Mouse (Mus musculus): ENCODE measurements around the gene Ephb1. TPM values are rescaled to one million over a fixed set of nuclear protein-coding genes. Genes with fewer than 3 reads are reported as not detected.

Ephb1 gene
- polyA plus RNA-seq, 1 experiment = 0.11 TPM

DNA sequence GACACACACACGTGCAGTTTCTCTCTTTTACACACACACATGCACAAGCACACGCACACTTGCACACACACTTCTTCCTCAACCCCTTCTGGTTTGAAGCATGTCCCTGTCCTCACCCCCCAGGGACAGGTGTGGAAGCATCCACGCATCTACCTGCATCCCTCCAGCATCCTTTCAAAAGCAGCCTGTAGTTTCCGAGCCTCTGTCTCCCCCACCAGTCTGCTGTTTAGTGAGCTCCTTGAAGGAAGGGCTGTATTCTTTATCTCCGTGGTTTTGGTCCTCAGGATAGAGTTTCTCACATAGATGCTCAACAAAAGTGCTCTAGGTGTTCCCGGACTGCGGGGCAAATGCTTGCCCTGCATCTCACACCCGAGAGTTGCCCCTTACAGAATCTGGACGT lies 9.4 kb downstream of the Ephb1 start:
- no peaks in the 10 kb centered on the region for H3K36me3 ChIP-seq (replicated peaks; ENCODE audit: low read length)
- H3K4me1 ChIP-seq = 0 out of 2 replicates have a peak, but pooled peaks cover 3% of the 10 kb centered on the region
- H3K9me3 ChIP-seq = no peaks in the 10 kb centered on the region
- H3K27me3 ChIP-seq (replicated peaks) = peaks cover 11% of the 10 kb centered on the region
- TF ChIP-seq GATA1 (IDR thresholded peaks at IDR 0.05; ENCODE audit: borderline replicate concordance, low read length) = no peak
- no peak for TF ChIP-seq FLI1 (IDR thresholded peaks at IDR 0.05; ENCODE audit: low read length)
- no peak overlapping the region for H3K4me3 ChIP-seq (replicated peaks)

DNA sequence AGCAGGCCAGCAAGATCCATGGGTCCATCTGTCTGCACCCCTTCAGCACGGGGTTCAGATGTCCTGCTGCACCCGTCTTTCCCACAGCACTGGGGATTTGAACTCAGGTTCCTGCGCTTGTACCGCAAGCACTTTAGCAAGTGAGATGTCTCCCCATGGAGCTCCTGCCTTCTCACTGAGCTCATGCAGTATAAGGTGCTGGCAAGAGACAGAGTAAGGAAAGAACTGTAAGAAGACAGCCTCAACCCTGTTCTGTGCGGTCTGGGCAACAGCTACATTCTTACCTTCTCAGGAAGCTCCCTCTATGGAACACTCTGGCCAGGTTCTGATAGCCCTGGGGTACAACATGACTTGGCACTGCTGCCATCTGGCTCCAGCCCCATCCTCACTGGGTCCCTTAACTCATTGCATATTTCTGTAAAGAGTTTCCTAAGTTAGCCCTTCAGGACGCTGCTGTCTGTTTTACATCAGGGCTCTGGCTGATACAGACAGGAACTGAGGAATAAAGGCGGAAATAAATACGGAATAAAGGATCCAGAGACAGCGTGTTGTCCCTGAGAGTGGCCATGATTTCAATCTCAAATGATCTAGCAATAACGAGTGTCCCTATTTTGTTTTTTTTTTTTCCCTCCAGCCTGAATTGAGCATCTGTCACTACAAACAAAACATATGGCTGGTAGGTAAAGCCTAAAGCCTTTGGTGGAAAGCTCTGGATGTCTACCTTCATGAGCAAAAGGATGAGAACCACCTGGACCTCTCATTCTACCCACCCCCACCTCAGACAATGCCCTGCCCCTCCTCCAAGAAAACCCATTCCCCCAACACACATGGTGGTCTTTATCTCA lies 10.2 kb downstream of the Ephb1 start:
- Histone ChIP-seq H3K27me3 (replicated peaks) (peaks cover 9% of the 10 kb centered on the region), H3K4me1 (0 out of 2 replicates have a peak, but pooled peaks cover 3% of the 10 kb centered on the region), H3K36me3 (replicated peaks; ENCODE audit: low read length) (no peaks in the 10 kb centered on the region), H3K4me3 (replicated peaks) (no peak overlapping the region), H3K9me3 (no peaks in the 10 kb centered on the region)
- TF ChIP-seq GATA1 (IDR thresholded peaks at IDR 0.05; ENCODE audit: borderline replicate concordance, low read length) (no peak), FLI1 (IDR thresholded peaks at IDR 0.05; ENCODE audit: low read length) (no peak)

DNA sequence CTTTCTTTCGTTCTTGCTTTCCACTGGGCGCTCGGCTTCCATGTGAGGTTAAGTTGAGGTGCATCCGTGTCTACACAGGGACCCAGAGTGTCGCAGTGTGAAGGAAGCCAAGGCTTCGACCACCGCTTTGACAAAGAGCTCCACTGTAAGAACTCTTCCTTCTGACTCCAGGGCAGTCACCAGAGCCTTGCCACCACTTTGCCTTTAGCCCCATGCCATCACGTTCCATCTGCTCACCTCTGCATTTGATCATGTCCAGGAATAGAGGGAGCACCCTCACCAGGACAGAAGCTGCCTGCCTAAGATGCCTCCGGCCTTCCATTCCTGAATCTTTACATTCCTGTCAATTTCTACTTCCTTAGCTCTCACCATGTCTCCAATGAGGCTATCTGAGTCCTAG lies 11.4 kb downstream of the Ephb1 start:
- no peak overlapping the region for H3K4me3 ChIP-seq (replicated peaks)
- TF ChIP-seq FLI1 (IDR thresholded peaks at IDR 0.05; ENCODE audit: low read length) (no peak), GATA1 (IDR thresholded peaks at IDR 0.05; ENCODE audit: borderline replicate concordance, low read length) (no peak)
- no peaks in the 10 kb centered on the region for H3K9me3 ChIP-seq

DNA sequence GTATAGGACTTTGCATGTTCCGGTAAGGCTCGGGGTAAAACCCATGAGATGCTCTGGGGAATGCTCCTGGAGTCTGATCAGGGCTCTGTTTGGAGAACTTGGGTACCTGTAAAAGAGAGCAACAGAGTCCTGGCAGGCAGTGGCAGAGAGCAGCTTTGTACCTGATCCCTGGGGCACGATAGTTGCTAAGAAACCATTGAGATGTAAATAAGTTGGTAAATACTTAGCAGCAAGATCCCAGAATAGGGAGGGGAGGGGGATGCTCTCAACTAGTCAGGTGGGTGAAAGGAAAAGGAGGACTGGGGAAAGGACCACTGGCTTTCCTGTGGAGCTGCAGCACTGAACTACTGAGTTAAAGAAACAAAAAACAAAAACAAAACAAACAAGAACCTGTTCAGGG lies 12.5 kb downstream of the Ephb1 start:
- H3K4me3 ChIP-seq (replicated peaks) = no peak overlapping the region
- no peaks in the 10 kb centered on the region for H3K9me3 ChIP-seq
- no peaks in the 10 kb centered on the region for H3K36me3 ChIP-seq (replicated peaks; ENCODE audit: low read length)
- H3K27me3 ChIP-seq (replicated peaks) = peaks cover 2% of the 10 kb centered on the region
- no peak for TF ChIP-seq FLI1 (IDR thresholded peaks at IDR 0.05; ENCODE audit: low read length)
- no peak for TF ChIP-seq GATA1 (IDR thresholded peaks at IDR 0.05; ENCODE audit: borderline replicate concordance, low read length)
- 0 out of 2 replicates have a peak, but pooled peaks cover 3% of the 10 kb centered on the region for H3K4me1 ChIP-seq

More for the DNA sequence above, 11.4 kb downstream of the Ephb1 start:
- peaks cover 2% of the 10 kb centered on the region for H3K27me3 ChIP-seq (replicated peaks)
- H3K4me1 ChIP-seq = 0 out of 2 replicates have a peak, but pooled peaks cover 3% of the 10 kb centered on the region
- no peaks in the 10 kb centered on the region for H3K36me3 ChIP-seq (replicated peaks; ENCODE audit: low read length)

DNA sequence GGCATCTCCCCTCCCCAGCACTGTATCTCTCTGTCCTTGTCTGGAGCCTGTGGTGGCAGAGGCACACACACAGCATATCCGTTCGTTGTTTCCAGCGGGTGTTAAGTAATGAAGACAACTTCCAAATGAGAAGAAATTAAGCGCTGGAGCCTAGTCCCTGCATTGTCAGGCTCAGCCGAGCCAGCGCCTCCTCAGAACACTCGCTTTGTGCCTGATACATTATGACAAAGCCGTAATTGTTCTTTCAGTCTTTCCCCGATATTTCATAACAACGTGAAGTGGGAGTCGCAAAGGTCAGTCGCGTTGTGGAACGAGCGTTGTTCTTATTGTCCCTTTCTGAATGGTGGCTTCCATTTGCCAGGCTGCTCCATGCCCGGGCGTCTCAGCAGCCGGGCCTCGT lies 13.7 kb downstream of the Ephb1 start:
- Histone ChIP-seq H3K4me3 (replicated peaks) (no peak overlapping the region), H3K9me3 (no peaks in the 10 kb centered on the region)
- TF ChIP-seq GATA1 (IDR thresholded peaks at IDR 0.05; ENCODE audit: borderline replicate concordance, low read length) = no peak
- TF ChIP-seq FLI1 (IDR thresholded peaks at IDR 0.05; ENCODE audit: low read length) = no peak

DNA sequence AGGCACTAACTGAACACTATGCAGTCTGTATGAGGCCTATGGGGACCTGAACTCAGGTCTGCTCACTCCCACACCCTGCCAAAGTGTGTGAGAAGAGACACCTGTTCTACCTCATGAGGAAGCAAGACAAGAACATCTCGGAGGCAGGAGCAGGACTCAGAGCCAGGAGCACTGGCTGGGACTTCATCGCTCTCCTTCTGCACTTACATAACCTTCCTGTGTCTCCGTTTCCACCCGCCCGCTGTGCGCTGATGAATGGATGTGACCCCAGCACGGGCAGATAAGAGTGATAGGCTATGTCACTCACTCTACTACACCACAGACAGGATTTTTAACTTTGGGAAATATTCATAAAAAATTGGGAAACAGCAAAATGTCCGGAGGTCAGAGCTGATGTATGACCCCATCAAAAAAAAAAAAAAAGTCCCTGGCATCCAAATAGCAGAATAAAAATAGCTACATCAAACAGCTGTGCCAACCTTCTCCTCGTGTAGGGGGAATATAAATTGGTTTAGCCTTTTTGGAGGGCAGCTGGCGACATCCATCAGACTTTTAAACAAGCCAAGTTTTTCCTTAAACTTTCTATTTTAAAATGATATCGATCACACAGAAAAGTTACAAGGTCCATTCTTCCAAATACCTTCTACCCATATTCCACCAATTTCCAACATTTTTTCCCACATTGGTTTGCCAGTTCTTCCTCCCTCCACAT lies 18.8 kb downstream of the Ephb1 start:
- H3K36me3 ChIP-seq (replicated peaks; ENCODE audit: low read length) = no peaks in the 10 kb centered on the region
- no peak for TF ChIP-seq GATA1 (IDR thresholded peaks at IDR 0.05; ENCODE audit: borderline replicate concordance, low read length)
- TF ChIP-seq FLI1 (IDR thresholded peaks at IDR 0.05; ENCODE audit: low read length) = no peak
- H3K4me3 ChIP-seq (replicated peaks) = no peak overlapping the region
- H3K4me1 ChIP-seq = no peaks in the 10 kb centered on the region
- peaks cover 10% of the 10 kb centered on the region for H3K9me3 ChIP-seq
- no peaks in the 10 kb centered on the region for H3K27me3 ChIP-seq (replicated peaks)

More for the DNA sequence above, 13.7 kb downstream of the Ephb1 start:
- Histone ChIP-seq H3K27me3 (replicated peaks) (no peaks in the 10 kb centered on the region), H3K4me1 (no peaks in the 10 kb centered on the region), H3K36me3 (replicated peaks; ENCODE audit: low read length) (no peaks in the 10 kb centered on the region)

DNA sequence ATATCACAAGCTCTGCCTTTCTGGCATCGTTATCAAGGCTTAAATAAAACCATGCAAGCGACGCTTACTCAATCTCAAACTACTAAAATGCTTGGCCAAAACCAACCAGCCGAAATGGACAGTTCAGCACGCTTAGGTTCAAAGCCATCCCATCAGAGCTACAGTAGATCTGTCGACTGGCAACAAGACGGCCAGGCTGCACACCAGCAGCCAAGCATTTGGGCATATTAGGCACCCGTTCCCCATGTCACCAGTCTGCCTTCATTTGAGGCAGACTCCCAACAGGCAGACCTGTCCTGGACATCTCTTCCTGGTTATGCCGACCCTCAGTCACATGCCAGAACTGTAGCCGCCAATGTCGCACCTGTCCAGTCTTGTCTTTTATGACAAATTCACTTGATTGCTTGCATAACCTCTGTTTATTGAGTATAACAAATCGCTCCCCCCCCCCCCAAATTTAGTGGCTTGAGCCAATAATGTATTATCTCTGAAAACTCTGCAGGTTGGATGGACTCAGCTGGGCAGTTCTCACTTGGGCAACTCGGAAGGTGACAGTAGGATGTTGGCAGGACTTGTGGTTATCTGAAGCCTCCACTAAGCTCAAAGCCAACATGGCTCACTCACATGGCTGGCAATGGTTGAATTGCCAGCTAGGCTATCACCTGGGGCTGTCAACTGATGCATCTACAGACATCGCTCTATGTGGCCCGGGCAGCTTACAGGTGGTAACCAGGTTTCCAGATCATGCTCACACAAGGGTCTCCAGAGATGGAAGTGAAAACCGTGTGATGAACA lies 24.0 kb downstream of the Ephb1 start:
- Histone ChIP-seq H3K27me3 (replicated peaks) (no peaks in the 10 kb centered on the region), H3K4me1 (no peaks in the 10 kb centered on the region), H3K4me3 (replicated peaks) (no peak overlapping the region), H3K36me3 (replicated peaks; ENCODE audit: low read length) (no peaks in the 10 kb centered on the region), H3K9me3 (peaks cover 24% of the 10 kb centered on the region)
- TF ChIP-seq FLI1 (IDR thresholded peaks at IDR 0.05; ENCODE audit: low read length) (no peak), GATA1 (IDR thresholded peaks at IDR 0.05; ENCODE audit: borderline replicate concordance, low read length) (no peak)

DNA sequence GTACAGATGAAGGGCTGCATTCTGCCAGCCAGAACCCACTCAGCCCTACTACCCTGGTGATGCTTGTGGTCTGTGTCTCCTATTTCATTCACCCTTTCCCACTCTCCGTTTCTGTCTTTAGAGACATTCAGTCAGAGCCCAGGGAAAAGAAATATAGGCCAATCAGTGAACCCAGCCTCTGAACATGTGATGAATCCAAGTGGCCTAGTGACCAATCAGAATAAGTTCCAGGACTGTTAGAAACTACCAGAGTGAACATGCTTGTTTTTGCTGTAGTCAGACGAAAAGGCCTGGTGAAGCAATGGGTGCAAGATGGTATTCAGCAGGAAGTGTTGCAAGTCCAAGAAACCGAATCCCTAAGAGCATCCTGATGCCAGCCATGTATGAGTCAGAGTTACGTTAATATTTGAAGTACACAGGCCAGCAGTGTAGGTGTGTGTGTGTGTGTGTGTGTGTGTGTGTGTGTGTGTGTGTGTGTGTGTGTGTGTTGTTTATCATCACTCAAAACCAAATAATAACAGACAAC lies 26.8 kb downstream of the Ephb1 start:
- no peak for TF ChIP-seq GATA1 (IDR thresholded peaks at IDR 0.05; ENCODE audit: borderline replicate concordance, low read length)
- TF ChIP-seq FLI1 (IDR thresholded peaks at IDR 0.05; ENCODE audit: low read length) = no peak
- Histone ChIP-seq H3K9me3 (peaks cover 24% of the 10 kb centered on the region), H3K27me3 (replicated peaks) (no peaks in the 10 kb centered on the region), H3K4me3 (replicated peaks) (no peak overlapping the region), H3K36me3 (replicated peaks; ENCODE audit: low read length) (no peaks in the 10 kb centered on the region), H3K4me1 (no peaks in the 10 kb centered on the region)

DNA sequence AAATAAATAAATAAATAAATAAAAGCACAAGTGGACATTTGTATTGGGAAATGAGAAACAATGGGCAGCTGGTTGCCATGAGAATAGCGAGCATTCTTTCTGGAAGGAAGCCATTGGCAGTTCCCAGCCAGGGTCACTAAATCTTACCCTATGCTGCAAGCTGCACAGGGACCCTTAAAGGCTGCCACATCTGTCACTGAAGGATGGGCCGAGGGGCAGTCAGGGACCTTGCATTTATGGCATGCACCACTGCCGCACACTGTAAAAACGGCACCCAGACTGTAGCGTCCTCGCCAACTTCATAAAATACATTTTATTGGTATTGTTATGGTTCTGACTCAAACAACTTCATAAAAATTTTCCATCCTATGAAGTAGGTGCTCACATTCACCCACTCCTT lies 39.1 kb downstream of the Ephb1 start:
- no peaks in the 10 kb centered on the region for H3K4me1 ChIP-seq
- H3K4me3 ChIP-seq (replicated peaks) = no peak overlapping the region
- no peaks in the 10 kb centered on the region for H3K36me3 ChIP-seq (replicated peaks; ENCODE audit: low read length)
- no peak for TF ChIP-seq FLI1 (IDR thresholded peaks at IDR 0.05; ENCODE audit: low read length)
- TF ChIP-seq GATA1 (IDR thresholded peaks at IDR 0.05; ENCODE audit: borderline replicate concordance, low read length) = no peak
- no peaks in the 10 kb centered on the region for H3K27me3 ChIP-seq (replicated peaks)
- peaks cover 11% of the 10 kb centered on the region for H3K9me3 ChIP-seq

All from megakaryocyte, embryonic 14.5 days (primary cell).